Mouse (Mus musculus) thymus, postnatal 14 days (tissue): ENCODE measurements around the gene Sry.

Experiments
- DNase-seq: peaks from one replicate; pipeline ENCODE4 v3.0.0; 2021

Gene Sry

GRCm38 (mm10) chrY:2663558-2663957 lies at the start of gene Sry:
Gene Sry (minus strand): TSS chrY:2663658.
- DNase-seq, result no peak
